Comparison of ENCODE assay signal across 9 mouse cellular contexts in genomic region chr11:69575220-69575619, GRCm38 (mm10). TPM values are rescaled to one million over a fixed set of nuclear protein-coding genes. Genes with fewer than 3 reads are reported as not detected.
A peak's percentile ranks its signal among the peaks of the same experiment; 100 is the strongest.
DNase-seq lines count a peak whose midpoint lies in the region; ATAC-seq lines count a peak whose summit lies in the region.
"Had no signal": no experiment of that assay in that cellular context is flagged by ENCODE, and none has a peak within 500 bp of the region (broad histone marks: within the 10 kb centered on the region; RNA-seq: fewer than 3 reads in every experiment).

No protein-coding gene starts in this region.

- DNase-seq in cerebellum, postnatal 10 days: peak; percentile 52 to 58
- DNase-seq in cerebellum, adult 9-10 months: no peak
- no peak for DNase-seq in liver, embryonic 11.5 days (ENCODE audit: low spot score)
- DNase-seq in liver: no peak
- peak; percentile 74 for DNase-seq in brain, adult 2 months (ENCODE audit: low read depth, low spot score)
- DNase-seq in mesoderm, embryonic 11.5 days (ENCODE audit: low read depth, low spot score): peak; percentile 56
- DNase-seq in urinary bladder, postnatal 25 days (ENCODE audit: low spot score): no peak

- no peak overlapping the region; the same call in 1 of the 2 replicates for H3K9ac ChIP-seq in liver, embryonic 11.5 days (ENCODE audit: low read depth, low read length)
- H3K9ac ChIP-seq in kidney, embryonic 16.5 days (replicated peaks; ENCODE audit: low read length): no peak overlapping the region
- H3K9ac ChIP-seq: limb, embryonic 13.5 days had no signal

- peak overlapping the region; percentile 21; the same call in 1 of the 2 replicates for H3K4me2 ChIP-seq in liver, embryonic 11.5 days
- H3K4me2 ChIP-seq in kidney, embryonic 16.5 days (replicated peaks; ENCODE audit: low read depth, low read length): no peak overlapping the region
- H3K4me2 ChIP-seq: limb, embryonic 13.5 days had no signal

- H3K27me3 ChIP-seq in liver, embryonic 11.5 days (replicated peaks; ENCODE audit: control insufficient read depth, insufficient read depth, low read length): no peaks in the 10 kb centered on the region
- H3K27me3 ChIP-seq in kidney, embryonic 16.5 days (ENCODE audit: insufficient read depth, low read length): no peaks in the 10 kb centered on the region
- H3K27me3 ChIP-seq: limb, embryonic 13.5 days had no signal

- peaks cover 21% of the 10 kb centered on the region; the same call in 1 of the 2 replicates for H3K36me3 ChIP-seq in liver, embryonic 11.5 days (ENCODE audit: control insufficient read depth, insufficient read depth, low read length)
- H3K36me3 ChIP-seq in kidney, embryonic 16.5 days (ENCODE audit: insufficient read depth, low read length): peaks cover 16% of the 10 kb centered on the region

- no peak for ATAC-seq in liver, embryonic 11.5 days (replicated peaks; ENCODE audit: low FRiP score)
- ATAC-seq in kidney, embryonic 16.5 days (ENCODE audit: low FRiP score, low TSS enrichment): no peak

- no peak overlapping the region for H3K27ac ChIP-seq in liver, embryonic 11.5 days (ENCODE audit: low read depth, low read length)
- no peak overlapping the region for H3K27ac ChIP-seq in kidney, embryonic 16.5 days (ENCODE audit: low read length)
- H3K27ac ChIP-seq: limb, embryonic 13.5 days had no signal

- peaks cover 44% of the 10 kb centered on the region for H3K4me1 ChIP-seq in liver, embryonic 11.5 days (replicated peaks; ENCODE audit: control insufficient read depth, insufficient read depth, low read length)
- peaks cover 14% of the 10 kb centered on the region for H3K4me1 ChIP-seq in kidney, embryonic 16.5 days (ENCODE audit: insufficient read depth, low read length)

- H3K4me3 ChIP-seq in liver, embryonic 11.5 days (ENCODE audit: low read depth, low read length): no peak overlapping the region
- no peak overlapping the region for H3K4me3 ChIP-seq in kidney, embryonic 16.5 days (ENCODE audit: low read length)
- H3K4me3 ChIP-seq: limb, embryonic 13.5 days had no signal

- 66% methylated on average over 3 of the region's 3 CpGs for WGBS in liver, embryonic 11.5 days
- 59% methylated on average over 3 of the region's 3 CpGs for WGBS in kidney, embryonic 16.5 days

- no peaks in the 10 kb centered on the region for H3K9me3 ChIP-seq in liver, embryonic 11.5 days (ENCODE audit: control insufficient read depth, low read length)
- H3K9me3 ChIP-seq in kidney, embryonic 16.5 days (ENCODE audit: low read length): no peaks in the 10 kb centered on the region
- H3K9me3 ChIP-seq: limb, embryonic 13.5 days had no signal

RNA-seq across cellular contexts. Expression of gene Wrap53, which starts 4.8 kb away (rescaled TPM):
- 33.7 and 39.3 TPM in 2 replicates for polyA plus RNA-seq in liver, embryonic 11.5 days (2014; fragmentation: Nextera tagmentation; extraction: Ambion mirVana)
- 29.3 and 30.3 TPM in 2 replicates for polyA plus RNA-seq in kidney, embryonic 16.5 days (2015; fragmentation: Nextera tagmentation; extraction: Ambion mirVana)

RNA-seq across cellular contexts. Expression of gene Trp53, which starts 4.9 kb away (rescaled TPM):
- polyA plus RNA-seq in liver, embryonic 11.5 days (2014; fragmentation: Nextera tagmentation; extraction: Ambion mirVana): 196 and 198 TPM in 2 replicates
- polyA plus RNA-seq in kidney, embryonic 16.5 days (2015; fragmentation: Nextera tagmentation; extraction: Ambion mirVana): 191 and 205 TPM in 2 replicates

RNA-seq across cellular contexts. Expression of gene Efnb3, which starts 15.2 kb away (rescaled TPM):
- 1.8 and 2.4 TPM in 2 replicates for polyA plus RNA-seq in liver, embryonic 11.5 days (2014; fragmentation: Nextera tagmentation; extraction: Ambion mirVana)
- polyA plus RNA-seq in kidney, embryonic 16.5 days (2015; fragmentation: Nextera tagmentation; extraction: Ambion mirVana): 11.8 and 12.6 TPM in 2 replicates

RNA-seq across cellular contexts. Expression of gene Dnah2, which starts 26.3 kb away (rescaled TPM):
- 0.14 and 0.52 TPM in 2 replicates for polyA plus RNA-seq in liver, embryonic 11.5 days (2014; fragmentation: Nextera tagmentation; extraction: Ambion mirVana)
- 0.69 and 0.90 TPM in 2 replicates for polyA plus RNA-seq in kidney, embryonic 16.5 days (2015; fragmentation: Nextera tagmentation; extraction: Ambion mirVana)

RNA-seq across cellular contexts. Expression of gene Atp1b2, which starts 30.5 kb away (rescaled TPM):
- polyA plus RNA-seq in liver, embryonic 11.5 days (2014; fragmentation: Nextera tagmentation; extraction: Ambion mirVana): 76.2 and 79.5 TPM in 2 replicates
- 12.3 and 14.3 TPM in 2 replicates for polyA plus RNA-seq in kidney, embryonic 16.5 days (2015; fragmentation: Nextera tagmentation; extraction: Ambion mirVana)

Comparison
In these comparisons a context has a peak if more than half of its experiments do, and no peak if none do; other contexts are left out.
1. DNase-seq: peak in cerebellum, postnatal 10 days (2 of 2), brain, adult 2 months (single experiment) and mesoderm, embryonic 11.5 days (single experiment); none in cerebellum, adult 9-10 months (single experiment), liver, embryonic 11.5 days (single experiment), liver (single experiment) and urinary bladder, postnatal 25 days (single experiment).